Comparison of ENCODE assay signal across 23 mouse cellular contexts in genomic region chr5:125274773-125275172, GRCm38 (mm10).
DNase-seq lines count a peak whose midpoint lies in the region; ATAC-seq and TF ChIP-seq lines count a peak whose summit lies in the region.
"Had no signal": no experiment of that assay in that cellular context is flagged by ENCODE, and none has a peak within 500 bp of the region (broad histone marks: within the 10 kb centered on the region; RNA-seq: fewer than 3 reads in every experiment).

No protein-coding gene starts in this region.

- no peak for TF ChIP-seq CTCF in liver, adult 2 months (IDR thresholded peaks at IDR 0.05; ENCODE audit: low read depth, low read length)

- peak overlapping the region; percentile 84; the same call in 1 of the 2 replicates for H3K27ac ChIP-seq in heart, embryonic 12.5 days (ENCODE audit: poor library complexity, severe bottlenecking)
- H3K27ac ChIP-seq in liver, adult 2 months (replicated peaks; ENCODE audit: insufficient read depth, low read depth, low read length): 0 out of 2 replicates have a peak overlapping the region, but pooled peaks have one; percentile 7
- H3K27ac ChIP-seq in liver, embryonic 12.5 days: no peak overlapping the region
- peak overlapping the region; percentile 59; the same call in 1 of the 2 replicates for H3K27ac ChIP-seq in ES-E14 (ENCODE audit: insufficient read depth, low read depth, low read length, poor library complexity, severe bottlenecking)
- H3K27ac ChIP-seq: hindbrain, postnatal 0 days; lung, embryonic 15.5 days; midbrain, embryonic 15.5 days; neural tube, embryonic 12.5 days had no signal

- no peak for TF ChIP-seq POLR2A in liver, adult 2 months (IDR thresholded peaks at IDR 0.05; ENCODE audit: extremely low read depth, insufficient read depth, low read length)

- DNase-seq in heart, postnatal 10 days: no peak
- DNase-seq in liver, adult 2 months (ENCODE audit: extremely low read depth, low read depth, low spot score): peak; percentile 75
- no peak for DNase-seq in ES-E14 (ENCODE audit: low read depth, low spot score)
- no peak for DNase-seq in gastrocnemius, adult 8-10 months (ENCODE audit: low spot score in 2 of 2)
- no peak for DNase-seq in urinary bladder, adult 2 months (ENCODE audit: low spot score)
- DNase-seq: adrenal gland, adult 8-10 months; cerebellum, adult 8-10 months; gastrocnemius, adult 2 months; kidney, adult 9 months; kidney, postnatal 14 days; liver, embryonic 13.5 days; lung, postnatal 36 days; right cerebral cortex, postnatal 25 days; spleen, adult 18-20 months had no signal

- no peaks in the 10 kb centered on the region for H3K27me3 ChIP-seq in heart, embryonic 12.5 days (replicated peaks)
- H3K27me3 ChIP-seq in liver, adult 2 months (ENCODE audit: control insufficient read depth, insufficient read depth, low read length): no peaks in the 10 kb centered on the region
- 0 out of 2 replicates have a peak, but pooled peaks cover 4% of the 10 kb centered on the region for H3K27me3 ChIP-seq in liver, embryonic 12.5 days (replicated peaks)
- H3K27me3 ChIP-seq: embryonic facial prominence, embryonic 15.5 days; liver, embryonic 13.5 days; lung, embryonic 15.5 days; midbrain, embryonic 15.5 days; neural tube, embryonic 12.5 days had no signal

- H3K4me2 ChIP-seq in heart, embryonic 12.5 days: no peak overlapping the region
- H3K4me2 ChIP-seq in liver, embryonic 12.5 days: no peak overlapping the region
- H3K4me2 ChIP-seq: embryonic facial prominence, embryonic 15.5 days; liver, embryonic 13.5 days; lung, embryonic 15.5 days; midbrain, embryonic 15.5 days; neural tube, embryonic 12.5 days had no signal

- ATAC-seq in heart, embryonic 12.5 days (ENCODE audit: insufficient number of reproducible peaks, low FRiP score): no peak
- ATAC-seq in liver, embryonic 12.5 days: no peak
- ATAC-seq: forebrain, embryonic 14.5 days; hindbrain, postnatal 0 days; intestine, embryonic 16.5 days; midbrain, embryonic 15.5 days had no signal

- no peaks in the 10 kb centered on the region for H3K79me2 ChIP-seq in liver, adult 2 months (ENCODE audit: control insufficient read depth, insufficient read depth, low read length)

- peaks cover 29% of the 10 kb centered on the region for H3K4me1 ChIP-seq in heart, embryonic 12.5 days (replicated peaks)
- peaks cover 18% of the 10 kb centered on the region for H3K4me1 ChIP-seq in liver, adult 2 months (ENCODE audit: control insufficient read depth, insufficient read depth, low read length)
- H3K4me1 ChIP-seq in liver, embryonic 12.5 days: peaks cover 48% of the 10 kb centered on the region
- peaks cover 0 to 9% of the 10 kb centered on the region in 2 experiments; a peak in 2 of 4 replicates for H3K4me1 ChIP-seq in ES-E14 (ENCODE audit: control insufficient read depth in 2 of 2, insufficient read depth in 2 of 2, low read length in 2 of 2, poor library complexity in 1 of 2)

- in situ Hi-C loops in ES-E14 (cut with MboI; ENCODE audit: low sequenced_read_pairs in 2 of 2, unreplicated experiment in 2 of 2): loop anchor here in 1 of 2 experiments (5.0 kb wide), 1 partner anchor 367 kb away; no protein-coding TSS in a partner anchor

- WGBS in heart, embryonic 12.5 days: 94% methylated on average over 3 of the region's 3 CpGs
- WGBS in liver, adult 2 months: 22% methylated on average over 3 of the region's 3 CpGs
- 79% methylated on average over 3 of the region's 3 CpGs for WGBS in liver, embryonic 12.5 days (ENCODE audit: insufficient replicate concordance)

- H3K4me3 ChIP-seq in heart, embryonic 12.5 days: no peak overlapping the region
- H3K4me3 ChIP-seq in liver, adult 2 months (ENCODE audit: insufficient read depth, low read depth, low read length): no peak overlapping the region
- no peak overlapping the region for H3K4me3 ChIP-seq in liver, embryonic 12.5 days
- H3K4me3 ChIP-seq in ES-E14 (ENCODE audit: insufficient read depth in 1 of 2, low read depth in 1 of 2, low read length in 2 of 2, poor library complexity in 1 of 2, severe bottlenecking in 1 of 2): no peak overlapping the region
- H3K4me3 ChIP-seq: embryonic facial prominence, embryonic 15.5 days; gastrocnemius, adult 2 months; liver, embryonic 13.5 days; lung, embryonic 15.5 days; midbrain, embryonic 15.5 days; neural tube, embryonic 12.5 days had no signal

- H3K9ac ChIP-seq in heart, embryonic 12.5 days: no peak overlapping the region
- H3K9ac ChIP-seq in liver, adult 2 months (ENCODE audit: low read depth, low read length): no peak overlapping the region
- no peak overlapping the region for H3K9ac ChIP-seq in liver, embryonic 12.5 days
- H3K9ac ChIP-seq in ES-E14 (ENCODE audit: insufficient read depth, low read depth, low read length, poor library complexity, severe bottlenecking): no peak overlapping the region
- H3K9ac ChIP-seq: embryonic facial prominence, embryonic 15.5 days; liver, embryonic 13.5 days; lung, embryonic 15.5 days; midbrain, embryonic 15.5 days; neural tube, embryonic 12.5 days had no signal

- intact Hi-C loops in heart, postnatal 10 days (cut with DNase I): loop anchor here (2.0 kb wide), 1 partner anchor 68 kb away; no protein-coding TSS in a partner anchor

- no peaks in the 10 kb centered on the region for H3K9me3 ChIP-seq in heart, embryonic 12.5 days (replicated peaks)
- no peaks in the 10 kb centered on the region for H3K9me3 ChIP-seq in liver, embryonic 12.5 days (replicated peaks)
- H3K9me3 ChIP-seq in ES-E14 (ENCODE audit: control insufficient read depth, insufficient read depth, low read depth, low read length): no peaks in the 10 kb centered on the region
- H3K9me3 ChIP-seq: embryonic facial prominence, embryonic 15.5 days; liver, embryonic 13.5 days; lung, embryonic 15.5 days; midbrain, embryonic 15.5 days; neural tube, embryonic 12.5 days had no signal

- peaks cover 13% of the 10 kb centered on the region for H3K36me3 ChIP-seq in heart, embryonic 12.5 days
- peaks cover 8% of the 10 kb centered on the region for H3K36me3 ChIP-seq in liver, adult 2 months (ENCODE audit: control insufficient read depth, insufficient read depth, low read length)
- H3K36me3 ChIP-seq in liver, embryonic 12.5 days: peaks cover 21% of the 10 kb centered on the region
- H3K36me3 ChIP-seq in ES-E14 (ENCODE audit: control insufficient read depth, insufficient read depth, low read length, poor library complexity, severe bottlenecking): peaks cover 5% of the 10 kb centered on the region; the same call in 1 of the 2 replicates
- H3K36me3 ChIP-seq: lung, embryonic 15.5 days; midbrain, embryonic 15.5 days; neural tube, embryonic 12.5 days had no signal

TF ChIP-seq in ES-E14, 5 proteins besides CTCF, POLR2A, EP300 and RAD21:
- TF ChIP-seq ZC3H11A (IDR thresholded peaks at IDR 0.05; ENCODE audit: borderline replicate concordance, low read depth, low read length): no peak
- TF ChIP-seq ZNF384 (IDR thresholded peaks at IDR 0.05; ENCODE audit: low read depth, low read length): no peak
- TF ChIP-seq CHD2 (IDR thresholded peaks at IDR 0.05; ENCODE audit: low read depth, low read length): no peak
- TF ChIP-seq MAFK (IDR thresholded peaks at IDR 0.05; ENCODE audit: insufficient read depth, low read depth, low read length): no peak
- TF ChIP-seq HCFC1 (IDR thresholded peaks at IDR 0.05; ENCODE audit: borderline replicate concordance, insufficient read depth, low read length): no peak
TF ChIP-seq in ES-E14: peak in this region for 0.
